Mouse (Mus musculus): Measurements from ENCODE around the gene Fgfr2.

- TF ChIP-seq CTCF (IDR thresholded peaks at IDR 0.05; ENCODE audit: control insufficient read depth, insufficient read depth, insufficient replicate concordance, low read depth, low read length) (no peak), POLR2A (IDR thresholded peaks at IDR 0.05; ENCODE audit: control insufficient read depth, low read depth, low read length) (no peak)
Measured at GRCm38 (mm10) chr7:131260946-131261345, 1862.2 kb downstream of the Fgfr2 start.
